Mouse (Mus musculus) ovary, adult 18-20 months (tissue): ENCODE measurements at regions not wholly inside any gene's neighbourhood (a gene's known extent, or its start where the extent isn't known, plus 50 kb on each side); places are given as distances from the start of the nearest gene placed in this dataset.

Experiments used
- DNase-seq: peaks from one replicate; pipeline ENCODE4 v3.0.0; 2022; ENCODE audit warnings: low spot score, mixed read lengths

DNA sequence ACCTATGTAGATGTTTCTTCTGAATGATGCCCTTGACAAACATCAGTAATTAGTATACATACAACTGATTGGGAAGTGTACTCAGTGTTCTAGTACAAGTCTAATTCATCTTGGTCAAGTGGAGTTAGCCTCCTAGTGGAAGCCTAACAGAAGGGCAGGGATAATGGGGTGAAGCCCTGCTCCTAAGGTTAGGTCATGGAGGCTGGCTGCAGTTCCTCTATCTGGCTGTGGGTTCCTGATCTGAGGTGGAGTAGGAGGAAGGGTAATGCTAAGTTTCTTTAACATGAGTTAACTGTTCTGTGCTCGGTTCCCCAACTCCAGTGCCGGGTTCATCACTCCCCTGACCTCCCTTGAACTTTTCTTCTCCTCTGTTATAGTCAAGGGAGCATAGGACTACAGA is 281.1 kb upstream of the Tle3 start:
- DNase-seq = no peak

DNA sequence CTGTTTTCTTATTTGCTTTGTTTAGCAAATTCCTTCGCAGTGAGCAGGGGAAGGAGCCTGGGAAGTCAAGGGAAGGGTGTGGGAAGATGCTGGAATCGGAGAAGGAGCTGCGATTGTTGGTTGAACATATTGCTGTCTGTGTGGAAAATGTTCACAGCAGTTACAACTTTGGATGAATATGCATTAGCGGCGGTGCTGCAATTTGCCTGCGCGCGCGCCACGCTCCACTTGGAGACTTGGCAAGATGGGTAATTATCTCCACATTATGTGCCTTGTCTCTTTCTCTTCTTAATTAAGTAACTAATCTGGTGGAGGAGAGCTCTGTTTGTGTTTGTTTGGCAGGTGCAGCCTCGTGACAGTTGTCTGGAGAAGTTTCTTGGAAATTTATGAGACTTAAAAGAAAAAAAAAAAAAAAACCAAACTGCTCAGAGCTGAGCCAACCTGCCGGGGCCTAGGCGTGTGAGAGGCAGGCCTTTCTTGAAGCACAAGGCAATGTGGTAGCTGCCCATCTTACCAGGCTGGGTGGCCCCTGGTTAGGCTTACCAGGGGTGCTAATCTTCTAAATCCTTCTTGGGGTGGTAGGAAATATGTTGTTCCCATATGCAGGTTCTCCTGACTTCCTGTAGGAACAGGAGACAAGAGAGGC is 279.2 kb upstream of the Tle3 start:
- no peak for DNase-seq

DNA sequence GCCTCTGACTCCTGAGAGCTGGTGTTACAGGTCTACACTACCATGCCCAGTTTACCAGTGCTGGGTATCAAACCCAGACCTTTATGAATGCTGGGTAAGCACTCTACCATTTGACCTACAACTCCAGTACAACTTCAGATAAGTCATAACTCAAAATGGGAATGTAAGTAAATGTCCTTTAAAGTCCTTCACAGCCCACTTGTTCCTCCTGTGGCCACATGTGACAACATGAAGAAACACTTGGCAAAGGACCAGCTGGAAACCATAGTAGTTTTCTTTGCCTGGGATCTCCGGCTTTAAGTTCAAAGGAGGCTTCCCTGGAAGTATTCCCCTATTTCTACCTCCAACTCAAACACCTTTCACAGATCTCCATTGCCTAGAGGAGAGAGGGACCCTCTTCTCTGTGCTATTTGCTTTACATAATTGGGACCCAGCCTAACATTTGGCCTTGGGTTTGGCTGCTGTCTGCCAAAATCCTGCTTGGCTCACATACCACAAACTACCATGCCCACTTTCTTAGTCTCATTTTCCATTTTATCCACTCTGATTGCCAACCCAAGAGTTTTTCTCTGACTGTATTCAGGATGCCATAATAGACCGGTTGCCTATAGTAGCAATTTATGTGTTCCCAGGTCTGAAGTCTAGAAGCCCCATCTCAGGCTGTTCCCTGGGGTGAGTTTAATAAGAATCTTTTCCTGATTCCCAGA is 276.9 kb upstream of the Tle3 start:
- DNase-seq = no peak

DNA sequence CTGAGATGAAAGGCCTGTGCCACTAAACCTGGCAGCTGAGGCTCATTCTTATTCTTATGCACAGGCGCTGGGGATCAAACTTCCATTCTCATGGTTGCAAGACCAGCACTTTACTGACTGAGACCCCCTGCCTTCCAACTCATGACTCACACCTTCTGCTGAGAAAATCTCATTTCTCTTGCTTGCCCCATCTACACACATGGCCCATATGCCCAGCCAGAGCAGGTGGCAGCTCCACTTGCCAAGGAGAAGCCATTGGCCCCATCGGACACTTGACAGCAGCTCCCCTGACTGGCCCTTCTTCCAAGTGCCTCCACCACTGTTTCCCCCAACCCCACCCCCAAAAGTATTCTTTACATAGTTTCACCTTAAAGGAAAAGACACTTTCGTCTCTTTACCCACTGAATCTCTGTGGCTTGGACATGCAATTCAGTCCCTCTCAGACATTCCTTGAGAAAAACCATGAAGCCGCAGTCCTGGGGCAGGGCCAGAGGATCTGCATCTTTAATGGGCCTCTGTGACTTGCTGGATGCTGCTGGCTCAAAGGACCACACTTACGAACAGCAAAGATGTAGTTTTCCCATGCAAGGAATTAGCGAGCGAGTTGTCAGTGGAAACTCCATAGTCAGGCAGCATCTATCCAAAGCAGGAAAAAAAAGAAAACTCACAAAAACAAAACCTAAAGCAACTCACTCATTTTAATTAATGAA is 270.3 kb upstream of the Tle3 start:
- DNase-seq = no peak

DNA sequence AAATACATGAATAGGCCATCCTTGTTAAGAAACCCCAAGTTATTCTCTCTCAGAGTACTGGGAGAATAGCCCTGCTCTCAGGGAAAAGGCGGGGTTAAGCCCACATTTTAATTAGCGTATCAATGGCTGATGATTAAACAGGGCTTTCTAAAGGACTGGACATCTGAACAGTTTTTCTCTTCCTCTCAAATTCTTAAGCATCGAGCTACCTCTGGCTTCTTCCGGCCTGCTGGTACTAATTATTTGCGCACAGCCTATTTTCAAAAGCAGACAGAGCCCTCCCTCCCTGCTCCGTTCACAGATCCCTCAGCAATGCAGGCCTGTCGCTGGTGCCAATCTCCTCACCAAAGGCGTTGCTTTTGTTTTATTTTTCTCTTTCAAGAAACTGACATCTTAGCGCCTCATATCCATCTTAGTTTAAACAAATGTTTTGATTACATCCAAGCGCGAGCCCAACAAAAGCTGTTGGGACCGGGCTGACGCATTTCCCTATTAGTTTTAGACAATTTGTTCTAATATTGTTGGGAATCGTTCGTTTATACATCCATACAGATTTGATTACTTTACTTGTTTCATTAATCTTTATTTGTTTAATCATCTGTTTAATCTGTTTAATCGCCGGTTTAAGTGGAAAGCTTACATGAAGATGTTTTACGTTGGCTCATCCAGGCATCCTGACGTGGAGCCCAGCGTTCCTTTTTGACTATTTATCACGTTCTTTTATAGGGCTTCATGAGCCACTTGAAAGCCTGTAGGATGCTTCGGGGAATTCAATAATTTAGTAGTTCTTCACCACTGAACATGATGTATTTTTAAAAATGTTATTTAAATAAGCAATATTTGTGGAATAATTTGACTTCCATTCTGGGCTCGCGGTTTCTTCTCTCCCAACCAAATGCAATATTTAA is 269.5 kb upstream of the Tle3 start:
- no peak for DNase-seq

DNA sequence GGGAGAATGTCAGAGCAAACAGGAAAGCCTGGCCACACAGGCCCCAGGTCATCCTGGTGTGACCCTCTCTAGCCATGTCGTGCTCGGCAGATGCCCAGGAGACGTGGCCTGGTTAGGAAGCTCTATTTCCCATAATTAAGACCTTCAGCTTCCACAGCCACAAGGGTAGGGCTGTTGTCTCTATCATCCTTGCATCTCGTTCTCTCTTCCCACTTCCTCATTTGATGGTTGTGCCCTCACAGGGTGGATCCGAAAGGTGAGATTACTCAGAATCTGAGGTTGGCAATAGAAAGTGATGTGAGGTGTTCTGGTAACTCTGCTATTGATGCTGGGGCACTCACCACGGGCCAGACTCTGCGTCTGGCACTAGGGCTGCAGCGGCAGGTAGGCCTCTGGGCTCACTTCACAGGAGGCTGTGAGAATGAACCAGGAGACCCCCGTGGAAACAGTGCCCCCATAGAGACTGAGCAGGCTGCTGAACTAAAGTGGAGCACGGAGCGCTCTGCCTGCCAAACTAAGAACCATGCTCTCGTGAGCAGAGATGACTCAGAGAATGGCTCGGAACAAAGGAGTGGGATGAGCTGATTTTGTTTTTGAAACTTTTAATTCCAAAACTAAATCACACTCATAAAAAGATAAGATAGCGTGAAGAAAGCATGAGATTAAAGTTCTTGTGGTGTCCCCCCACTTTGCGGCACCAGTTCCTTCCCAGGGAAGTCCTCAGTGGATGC is 266.5 kb upstream of the Tle3 start:
- DNase-seq = no peak

DNA sequence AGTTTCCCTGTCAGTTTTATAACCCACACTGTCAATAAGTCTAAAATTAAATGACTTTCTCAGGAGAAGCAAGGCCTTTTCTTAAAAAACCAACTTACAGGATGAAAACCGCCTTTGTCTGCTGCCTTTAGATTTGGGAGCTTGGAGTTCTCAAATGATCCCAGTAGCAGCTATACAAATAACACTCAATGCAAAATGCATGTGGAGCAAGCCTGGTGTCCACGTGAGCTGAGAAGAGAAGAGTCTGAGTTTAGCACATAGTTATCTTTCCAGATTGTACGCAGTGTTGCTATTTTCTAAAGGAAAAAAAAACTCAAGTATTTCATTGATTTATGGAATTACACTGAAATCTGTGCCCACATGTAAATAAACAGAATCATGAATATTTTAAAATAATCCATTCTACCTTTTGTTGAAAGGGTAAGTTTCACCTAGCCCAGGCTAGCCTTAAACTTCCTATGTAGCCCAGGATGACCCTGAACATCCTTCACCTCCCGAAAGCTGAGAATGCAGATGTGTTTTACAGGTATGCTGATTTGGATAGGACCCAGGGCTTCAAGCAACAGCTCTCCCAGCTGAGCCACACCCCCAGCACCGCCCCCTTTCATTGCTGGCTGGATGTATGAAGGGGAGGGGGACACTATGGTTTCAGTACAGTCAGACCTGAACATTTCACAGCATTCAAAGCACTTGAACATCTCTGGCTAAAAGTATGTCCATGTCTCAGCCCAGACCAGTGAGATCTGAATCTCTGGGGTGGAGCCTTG is 262.5 kb upstream of the Tle3 start:
- no peak for DNase-seq

DNA sequence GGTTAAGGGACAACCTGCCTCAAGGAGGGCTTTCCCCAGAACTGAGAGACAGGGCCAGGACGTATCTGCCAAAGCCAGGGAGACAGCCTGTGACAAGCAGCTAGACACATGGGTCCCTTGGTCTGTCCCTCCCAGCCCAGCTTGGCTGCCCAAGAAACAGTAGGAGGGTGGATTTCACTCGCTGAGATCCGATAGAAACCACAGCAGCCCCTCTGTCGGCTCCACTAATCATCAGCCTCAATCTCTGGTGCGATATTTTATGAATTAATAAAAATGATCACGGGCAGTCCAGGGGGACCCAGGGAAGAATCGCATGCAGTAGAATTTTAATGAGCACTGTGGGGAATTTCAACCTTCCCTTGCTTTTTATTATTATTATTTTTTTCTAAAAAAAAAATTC is 261.0 kb upstream of the Tle3 start:
- DNase-seq = no peak

DNA sequence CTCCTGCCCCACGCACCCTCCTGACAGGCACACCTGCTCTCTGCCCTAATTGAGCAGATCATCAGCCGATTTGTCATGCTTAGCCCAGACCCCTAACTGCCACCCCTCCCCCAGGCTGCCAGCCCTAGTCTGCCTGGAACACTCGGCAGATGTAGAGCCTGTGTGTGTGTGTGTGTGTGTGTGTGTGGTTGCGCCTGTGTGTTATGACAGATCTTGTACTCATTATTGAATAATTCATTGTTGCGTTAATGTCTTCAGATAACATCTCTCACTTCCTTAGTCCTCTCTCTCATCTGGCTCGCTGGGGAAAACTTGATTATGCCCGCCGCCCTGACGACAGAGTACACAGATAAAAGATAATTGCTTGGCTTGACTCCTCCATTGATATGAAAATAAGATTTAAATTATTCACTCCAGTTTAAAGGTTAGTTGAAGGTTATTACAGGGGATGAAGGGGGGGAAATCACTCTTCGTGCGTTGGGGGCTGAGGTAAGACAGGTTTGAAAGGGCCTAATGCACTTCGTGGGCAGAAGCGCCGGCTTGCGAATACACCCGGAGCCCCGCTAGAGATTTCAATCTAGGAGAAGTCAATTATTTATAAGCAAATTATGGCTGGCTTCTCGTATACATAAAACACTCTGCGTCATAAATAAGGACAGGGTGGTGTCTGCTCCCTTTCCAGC is 260.3 kb upstream of the Tle3 start:
- no peak for DNase-seq

DNA sequence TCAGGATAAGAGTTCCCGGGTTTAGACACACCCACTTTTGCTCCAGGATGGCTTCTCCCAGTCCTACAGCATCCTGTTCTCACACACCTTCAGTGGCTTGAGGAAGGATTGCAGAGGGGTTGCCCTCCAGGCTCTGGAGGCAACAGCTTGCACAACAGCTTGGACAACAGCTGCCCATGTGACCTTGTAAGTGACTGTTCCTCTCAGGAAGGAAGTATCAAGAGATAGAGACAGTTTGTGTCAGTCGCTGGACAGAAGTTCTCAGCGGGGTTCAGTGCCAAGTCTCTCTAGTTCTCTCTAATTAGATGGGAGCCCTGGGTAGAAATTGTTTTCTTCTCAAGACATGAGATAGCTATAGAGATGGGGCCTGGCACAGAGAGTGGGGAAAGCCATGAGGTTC is 252.9 kb upstream of the Tle3 start:
- DNase-seq = no peak

DNA sequence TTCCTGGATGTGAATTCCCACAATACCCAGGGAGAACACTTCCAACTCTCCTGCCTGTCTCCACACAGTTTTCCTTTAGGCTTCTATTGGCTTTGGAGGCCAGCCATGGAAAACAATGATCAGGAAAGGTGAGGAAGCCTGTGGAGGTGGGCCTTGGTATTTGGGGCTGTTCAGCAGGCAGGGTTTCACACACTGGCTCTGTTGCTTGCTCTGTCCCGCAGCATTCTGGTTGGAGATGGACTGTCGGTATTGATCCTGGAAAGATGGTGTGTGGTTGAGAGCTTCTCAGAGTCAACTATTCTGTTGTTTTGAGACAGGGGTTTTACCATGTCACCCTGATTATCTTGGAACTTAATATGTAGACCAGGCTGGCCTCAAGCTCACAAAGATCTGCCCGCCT is 251.6 kb upstream of the Tle3 start:
- no peak for DNase-seq

DNA sequence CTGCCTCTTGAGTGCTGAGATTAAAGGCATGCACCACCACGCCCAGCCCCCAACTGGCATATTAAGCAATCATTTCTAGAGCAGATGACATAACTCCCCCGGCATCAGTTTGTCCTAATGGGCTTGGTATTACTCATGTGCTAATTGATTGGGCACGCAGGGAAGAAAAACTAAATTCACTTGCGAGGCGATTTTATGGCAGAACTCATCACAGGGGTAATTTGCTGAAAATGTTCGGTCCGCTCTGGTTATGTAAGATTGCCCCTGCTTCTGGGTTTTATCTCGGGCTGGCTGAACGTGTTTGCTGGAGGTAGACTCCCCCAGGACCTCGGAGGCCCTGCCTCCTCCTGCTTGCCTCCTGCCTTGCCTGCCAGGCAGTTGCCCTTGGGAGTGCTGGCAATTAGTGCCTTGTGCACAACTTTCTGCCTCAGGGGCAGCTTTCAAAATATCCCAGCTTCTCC is 251.2 kb upstream of the Tle3 start:
- peak; percentile 36 for DNase-seq

DNA sequence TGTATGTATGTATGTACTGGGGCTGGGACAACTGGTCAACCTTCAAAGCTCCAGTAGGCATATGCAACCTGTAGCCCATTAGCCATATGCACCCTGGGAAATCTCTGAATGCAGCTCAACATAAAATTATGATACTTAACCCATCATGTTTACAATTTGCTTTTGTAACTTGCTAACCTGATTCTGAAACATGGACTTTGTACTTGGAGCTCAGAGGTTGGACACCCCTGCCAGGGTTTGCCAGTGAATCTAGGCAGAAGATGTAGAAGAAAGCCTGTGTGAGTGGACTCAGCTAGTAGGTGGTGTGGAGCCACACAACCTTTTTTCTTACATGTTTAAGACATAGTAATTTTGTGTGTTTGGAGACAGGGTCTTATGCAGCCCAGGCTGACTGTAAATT is 248.7 kb upstream of the Tle3 start:
- no peak for DNase-seq

DNA sequence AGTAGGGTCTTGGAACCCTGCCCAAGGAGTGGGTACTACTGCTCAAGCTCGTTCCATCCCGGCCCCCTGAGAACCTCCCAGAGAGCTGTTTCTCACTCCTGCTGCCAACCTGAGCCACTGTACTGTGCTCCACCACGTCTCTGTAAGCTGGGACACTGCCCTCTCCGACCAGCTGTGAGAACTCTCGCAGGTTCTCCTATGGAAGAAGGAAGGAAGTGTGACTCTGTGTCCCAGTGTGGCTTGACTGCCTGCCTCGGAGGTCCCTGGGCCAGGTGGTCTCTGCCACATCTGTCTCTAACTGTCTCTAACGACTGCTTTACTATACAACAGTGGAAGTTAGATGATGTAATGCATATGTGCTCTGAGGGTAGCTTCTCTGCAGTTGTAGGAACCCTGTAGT is 246.4 kb upstream of the Tle3 start:
- no peak for DNase-seq

DNA sequence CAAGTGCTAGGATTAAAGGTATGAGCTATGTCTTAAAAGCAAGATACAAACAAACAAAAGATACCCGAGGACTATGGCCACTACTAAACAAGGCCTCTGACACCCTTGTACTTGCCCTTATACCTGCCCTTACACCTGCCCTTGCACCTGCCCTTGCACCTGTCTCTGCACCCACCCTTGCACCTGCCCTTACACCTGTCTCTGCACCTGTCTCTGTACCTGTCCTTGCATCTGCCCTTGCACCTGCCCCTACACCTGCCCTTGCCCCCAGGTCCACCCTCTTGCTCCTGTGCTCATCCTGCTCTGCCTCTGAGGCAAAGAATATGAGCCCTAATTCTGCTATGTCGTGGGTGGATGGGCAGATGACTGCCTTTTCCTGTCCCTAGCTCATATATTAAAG is 244.1 kb upstream of the Tle3 start:
- DNase-seq = no peak

DNA sequence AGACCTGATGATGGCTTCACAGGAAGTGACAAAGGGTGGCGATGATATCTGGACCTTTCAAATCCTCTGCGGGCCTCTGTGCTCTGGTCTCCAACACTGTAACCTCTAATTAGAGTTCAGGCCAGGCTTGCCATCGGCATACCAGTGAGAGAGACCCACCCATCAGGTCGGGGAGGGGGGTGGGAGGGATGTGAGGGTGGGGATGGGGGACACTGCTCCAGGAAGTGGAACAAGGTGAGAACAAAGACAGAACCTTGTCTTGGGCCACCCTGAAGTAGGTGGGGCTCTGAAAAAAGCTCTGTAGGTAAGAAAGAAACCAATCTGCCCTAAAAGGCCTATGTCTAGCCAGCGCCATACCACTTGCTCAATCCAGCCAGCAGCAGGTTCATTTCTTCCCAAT is 243.0 kb upstream of the Tle3 start:
- no peak for DNase-seq

DNA sequence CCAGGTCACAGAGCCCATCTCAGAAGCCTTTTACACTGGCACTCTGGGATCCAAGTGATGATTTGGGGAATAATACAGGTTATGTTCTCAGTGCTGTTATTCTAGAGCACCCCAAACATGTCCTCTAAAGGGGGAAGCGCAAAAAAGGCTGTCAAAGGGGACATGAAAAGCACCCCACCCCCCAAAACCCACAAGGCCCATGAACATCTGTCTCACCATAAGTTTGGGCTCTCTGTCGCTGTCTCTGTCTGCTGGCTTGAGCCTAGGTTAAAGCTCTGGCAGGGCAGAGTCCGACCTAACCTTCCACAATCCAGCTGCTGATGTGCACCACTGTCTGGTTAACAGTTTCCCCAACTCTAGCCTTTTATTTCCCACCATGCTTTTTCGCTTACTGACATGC is 241.3 kb upstream of the Tle3 start:
- DNase-seq = no peak

DNA sequence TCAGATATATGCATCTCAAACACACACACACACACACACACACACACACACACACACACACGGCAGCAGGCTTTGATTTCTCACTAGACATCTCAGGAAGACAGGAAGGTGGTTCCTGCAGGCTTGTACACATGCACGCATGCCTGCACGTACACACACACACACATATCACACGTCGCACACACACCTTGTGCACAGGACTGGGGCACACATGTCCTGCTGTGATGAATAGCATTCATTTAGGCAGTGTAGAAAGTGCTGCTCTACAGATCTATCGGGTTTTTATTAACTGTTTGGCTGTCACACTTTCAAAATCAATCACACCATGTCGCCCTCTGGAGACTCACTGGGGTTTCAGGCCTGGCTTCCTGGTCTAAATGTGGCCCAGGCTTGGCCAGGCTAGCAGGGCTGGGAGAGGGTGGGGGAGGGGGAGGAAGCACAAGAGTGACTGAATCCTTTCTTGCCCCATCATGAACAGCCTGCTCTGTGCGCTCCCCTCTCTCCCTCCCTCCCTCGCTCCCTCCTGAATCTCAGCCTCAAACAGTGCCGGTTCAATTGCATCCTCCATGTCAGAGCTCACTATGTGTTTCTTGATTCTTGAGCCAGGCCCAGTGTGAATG is 236.8 kb upstream of the Tle3 start:
- DNase-seq = no peak

DNA sequence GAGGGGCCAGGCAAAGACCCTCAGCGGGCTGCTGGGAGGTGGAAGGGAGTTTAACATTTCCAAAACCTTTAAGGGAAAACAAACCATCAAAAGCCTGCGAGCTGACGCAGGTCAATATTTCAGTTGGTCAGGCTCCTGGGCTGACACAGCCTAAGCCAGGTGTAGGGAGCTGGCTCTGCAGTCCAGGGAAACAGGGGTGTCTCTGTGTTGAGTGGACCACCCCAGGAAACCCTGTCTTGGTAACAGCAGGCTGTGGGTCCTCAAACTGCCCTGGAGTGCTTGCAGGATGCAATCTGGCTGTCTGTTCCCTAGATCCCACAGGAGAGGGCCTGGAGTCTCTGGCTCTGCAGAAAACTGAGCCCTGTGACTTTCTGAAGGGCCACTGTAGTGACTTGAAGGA is 236.2 kb upstream of the Tle3 start:
- DNase-seq = no peak
